Comparison of ENCODE assay signal across 8 mouse cellular contexts in genomic region chr15:101266132-101266963, GRCm38 (mm10). TPM values are rescaled to one million over a fixed set of nuclear protein-coding genes. Genes with fewer than 3 reads are reported as not detected.
DNase-seq lines count a peak whose midpoint lies in the region; ATAC-seq lines count a peak whose summit lies in the region.

No protein-coding gene starts in this region.

- peak overlapping the region; percentile 81 to 85 for H3K27ac ChIP-seq in heart, embryonic 14.5 days (replicated peaks in 1 of 2; ENCODE audit: control insufficient read depth in 1 of 2, insufficient read depth in 1 of 2, low read depth in 2 of 2, low read length in 2 of 2)
- H3K27ac ChIP-seq in liver, embryonic 13.5 days: no peak overlapping the region
- peak overlapping the region; percentile 70 for H3K27ac ChIP-seq in stomach, embryonic 14.5 days (ENCODE audit: low read length)

- peak; percentile 66 for DNase-seq in fibroblast of lung, adult 2 months (ENCODE audit: low read depth)
- peak; percentile 97 for DNase-seq in kidney, postnatal 14 days
- peak; percentile 41 for DNase-seq in liver, embryonic 13.5 days
- peak; percentile 96 to 97 for DNase-seq in natural killer cell, adult 2 months (ENCODE audit: low spot score in 2 of 2)

- peaks cover 42% of the 10 kb centered on the region for H3K27me3 ChIP-seq in erythroblast, embryonic 14.5 days (ENCODE audit: control insufficient read depth)
- no peaks in the 10 kb centered on the region for H3K27me3 ChIP-seq in heart, embryonic 14.5 days (ENCODE audit: control insufficient read depth, insufficient read depth, low read length)
- peaks cover 55% of the 10 kb centered on the region for H3K27me3 ChIP-seq in liver, embryonic 13.5 days
- H3K27me3 ChIP-seq in stomach, embryonic 14.5 days (ENCODE audit: control insufficient read depth, insufficient read depth, low read length): no peaks in the 10 kb centered on the region

- H3K4me1 ChIP-seq in erythroblast, embryonic 14.5 days (ENCODE audit: control insufficient read depth): peaks cover 5% of the 10 kb centered on the region
- H3K4me1 ChIP-seq in heart, embryonic 14.5 days (ENCODE audit: control insufficient read depth in 2 of 2, insufficient read depth in 2 of 2, low read length in 2 of 2): peaks cover 32 to 41% of the 10 kb centered on the region in 2 experiments
- peaks cover 31% of the 10 kb centered on the region for H3K4me1 ChIP-seq in liver, embryonic 13.5 days (replicated peaks)
- peaks cover 32% of the 10 kb centered on the region for H3K4me1 ChIP-seq in stomach, embryonic 14.5 days (ENCODE audit: control insufficient read depth, insufficient read depth, low read length)

- no peaks in the 10 kb centered on the region; the same call in 1 of the 2 replicates for H3K9me3 ChIP-seq in erythroblast, embryonic 14.5 days (ENCODE audit: control insufficient read depth, low read length)
- no peaks in the 10 kb centered on the region for H3K9me3 ChIP-seq in heart, embryonic 14.5 days (ENCODE audit: control insufficient read depth, low read length)
- H3K9me3 ChIP-seq in liver, embryonic 13.5 days (replicated peaks): no peaks in the 10 kb centered on the region
- no peaks in the 10 kb centered on the region for H3K9me3 ChIP-seq in stomach, embryonic 14.5 days (ENCODE audit: control insufficient read depth, low read depth, low read length)

- peak overlapping the region; percentile 85 for H3K9ac ChIP-seq in heart, embryonic 14.5 days (ENCODE audit: low read length)
- H3K9ac ChIP-seq in liver, embryonic 13.5 days: peak overlapping the region; percentile 39
- peak overlapping the region; percentile 36 for H3K9ac ChIP-seq in stomach, embryonic 14.5 days (replicated peaks; ENCODE audit: low read depth, low read length)

- WGBS in heart, embryonic 14.5 days: 1% methylated on average over 53 of the region's 57 CpGs
- 2% methylated on average over 57 of the region's 57 CpGs for WGBS in liver, embryonic 13.5 days (ENCODE audit: insufficient replicate concordance)
- WGBS in stomach, embryonic 14.5 days: 2% methylated on average over 46 of the region's 57 CpGs

- no peaks in the 10 kb centered on the region for H3K36me3 ChIP-seq in erythroblast, embryonic 14.5 days (ENCODE audit: control insufficient read depth)
- H3K36me3 ChIP-seq in heart, embryonic 14.5 days (ENCODE audit: control insufficient read depth, insufficient read depth, low read length): peaks cover 24% of the 10 kb centered on the region
- H3K36me3 ChIP-seq in liver, embryonic 13.5 days: no peaks in the 10 kb centered on the region
- H3K36me3 ChIP-seq in stomach, embryonic 14.5 days (ENCODE audit: control insufficient read depth, insufficient read depth, low read length): peaks cover 8% of the 10 kb centered on the region

- H3K4me3 ChIP-seq in erythroblast, embryonic 14.5 days (replicated peaks): peak overlapping the region; percentile 16
- H3K4me3 ChIP-seq in heart, embryonic 14.5 days (ENCODE audit: control insufficient read depth in 1 of 2, insufficient read depth in 1 of 2, low read depth in 1 of 2, low read length in 2 of 2): peak overlapping the region; percentile 61 to 62
- peak overlapping the region; percentile 51 for H3K4me3 ChIP-seq in liver, embryonic 13.5 days (replicated peaks)
- H3K4me3 ChIP-seq in stomach, embryonic 14.5 days (ENCODE audit: low read depth, low read length): peak overlapping the region; percentile 40

- peak overlapping the region; percentile 89 for H3K4me2 ChIP-seq in heart, embryonic 14.5 days (ENCODE audit: low read length)
- H3K4me2 ChIP-seq in liver, embryonic 13.5 days: peak overlapping the region; percentile 69
- peak overlapping the region; percentile 94 for H3K4me2 ChIP-seq in stomach, embryonic 14.5 days (replicated peaks; ENCODE audit: low read depth, low read length)

- ATAC-seq in erythroblast, adult 5-6 weeks (replicated peaks; ENCODE audit: low FRiP score, poor library complexity, severe bottlenecking): no peak
- ATAC-seq in heart, embryonic 14.5 days (ENCODE audit: insufficient number of reproducible peaks, insufficient read depth, low FRiP score, low read depth): peak; percentile 85
- peak; percentile 61 for ATAC-seq in liver, embryonic 13.5 days (ENCODE audit: low read depth)
- peak; percentile 92 for ATAC-seq in stomach, embryonic 14.5 days (ENCODE audit: insufficient number of reproducible peaks, insufficient read depth, low FRiP score, low read depth)

RNA-seq across cellular contexts. Expression of gene Nr4a1, which starts 12.3 kb away (rescaled TPM):
- polyA plus RNA-seq in erythroblast, embryonic 14.5 days (2012): 0.14 and 0.16 TPM in 2 replicates
- total RNA-seq in erythroblast, adult 5-6 weeks (2015; ENCODE audit: low replicate concordance): 3.3 and 11.3 TPM in 2 replicates
- 6.0 and 15.7 TPM in 2 replicates for total RNA-seq in erythroblast, adult 5-6 weeks (2017; ENCODE audit: low replicate concordance)
- polyA plus RNA-seq in heart, embryonic 14.5 days (2014; fragmentation: Nextera tagmentation; extraction: Ambion mirVana): 6.0 and 6.6 TPM in 2 replicates
- 0.43 and 0.56 TPM in 2 replicates for polyA plus RNA-seq in liver, embryonic 13.5 days (2015; fragmentation: Nextera tagmentation; extraction: Ambion mirVana)
- polyA plus RNA-seq in stomach, embryonic 14.5 days (2014; fragmentation: Nextera tagmentation; extraction: Ambion mirVana): 10.1 and 12.1 TPM in 2 replicates

RNA-seq across cellular contexts. Expression of gene Atg101, which starts 17.7 kb away (rescaled TPM):
- polyA plus RNA-seq in erythroblast, embryonic 14.5 days (2012): 2.8 and 3.0 TPM in 2 replicates
- total RNA-seq in erythroblast, adult 5-6 weeks (2015; ENCODE audit: low replicate concordance): 7.9 and 14.2 TPM in 2 replicates
- total RNA-seq in erythroblast, adult 5-6 weeks (2017; ENCODE audit: low replicate concordance): 13.0 and 14.1 TPM in 2 replicates
- polyA plus RNA-seq in heart, embryonic 14.5 days (2014; fragmentation: Nextera tagmentation; extraction: Ambion mirVana): 49.5 and 50.4 TPM in 2 replicates
- polyA plus RNA-seq in liver, embryonic 13.5 days (2015; fragmentation: Nextera tagmentation; extraction: Ambion mirVana): 29.6 and 31.7 TPM in 2 replicates
- polyA plus RNA-seq in stomach, embryonic 14.5 days (2014; fragmentation: Nextera tagmentation; extraction: Ambion mirVana): 63.5 and 64.1 TPM in 2 replicates

RNA-seq across cellular contexts. Expression of gene 6030408B16Rik, which starts 26.7 kb away (rescaled TPM):
- not detected in 2 replicates for polyA plus RNA-seq in erythroblast, embryonic 14.5 days (2012)
- not detected in 2 replicates for total RNA-seq in erythroblast, adult 5-6 weeks (2015; ENCODE audit: low replicate concordance)
- not detected in 2 replicates for total RNA-seq in erythroblast, adult 5-6 weeks (2017; ENCODE audit: low replicate concordance)
- polyA plus RNA-seq in heart, embryonic 14.5 days (2014; fragmentation: Nextera tagmentation; extraction: Ambion mirVana): 0.85 and 1.8 TPM in 2 replicates
- 0.13 and 0.22 TPM in 2 replicates for polyA plus RNA-seq in liver, embryonic 13.5 days (2015; fragmentation: Nextera tagmentation; extraction: Ambion mirVana)
- polyA plus RNA-seq in stomach, embryonic 14.5 days (2014; fragmentation: Nextera tagmentation; extraction: Ambion mirVana): 20.1 and 25.0 TPM in 2 replicates

RNA-seq across cellular contexts. Expression of gene Grasp, which starts 42.4 kb away (rescaled TPM):
- 0.05 TPM in 1 of 2 replicates, not detected in the other for polyA plus RNA-seq in erythroblast, embryonic 14.5 days (2012)
- not detected in 2 replicates for total RNA-seq in erythroblast, adult 5-6 weeks (2015; ENCODE audit: low replicate concordance)
- total RNA-seq in erythroblast, adult 5-6 weeks (2017; ENCODE audit: low replicate concordance): 0.84 TPM in 1 of 2 replicates, not detected in the other
- polyA plus RNA-seq in heart, embryonic 14.5 days (2014; fragmentation: Nextera tagmentation; extraction: Ambion mirVana): 3.8 and 5.5 TPM in 2 replicates
- polyA plus RNA-seq in liver, embryonic 13.5 days (2015; fragmentation: Nextera tagmentation; extraction: Ambion mirVana): 0.29 and 0.44 TPM in 2 replicates
- 6.4 and 7.2 TPM in 2 replicates for polyA plus RNA-seq in stomach, embryonic 14.5 days (2014; fragmentation: Nextera tagmentation; extraction: Ambion mirVana)

Comparison
In these comparisons a context has a peak if more than half of its experiments do, and no peak if none do; other contexts are left out.
1. DNase-seq: peak in every context shown above with its lines; median percentile 97 in kidney, postnatal 14 days; 96 in natural killer cell, adult 2 months; 66 in fibroblast of lung, adult 2 months; 41 in liver, embryonic 13.5 days.